Mouse (Mus musculus) spleen, postnatal 10 days (tissue): ENCODE results near the gene R3hcc1l.

Experiments used
- DNase-seq, 2 experiments: peaks; one replicate each; pipeline ENCODE4 v3.0.0; 2021 to 2022; ENCODE audit warnings: low spot score in 2 of 2

R3hcc1l gene

GRCm38 (mm10) chr19:42540649-42541048 lies 22.1 kb downstream of the R3hcc1l start:
- no peak for DNase-seq

GRCm38 (mm10) chr19:42558701-42559100 lies 40.1 kb downstream of the R3hcc1l start:
- no peak for DNase-seq

GRCm38 (mm10) chr19:42561991-42562390 lies 43.4 kb downstream of the R3hcc1l start:
- DNase-seq = no peak

- no peak for DNase-seq
Measured at GRCm38 (mm10) chr19:42562981-42563380, 44.4 kb downstream of the R3hcc1l start.

- no peak for DNase-seq
Measured at GRCm38 (mm10) chr19:42563726-42564270, 45.2 kb downstream of the R3hcc1l start.

GRCm38 (mm10) chr19:42566283-42567019 lies 47.9 kb downstream of the R3hcc1l start:
- no peak for DNase-seq

GRCm38 (mm10) chr19:42567020-42567419 lies 48.5 kb downstream of the R3hcc1l start:
- DNase-seq = no peak

- no peak for DNase-seq
Measured at GRCm38 (mm10) chr19:42569076-42569475, 50.5 kb downstream of the R3hcc1l start.

GRCm38 (mm10) chr19:42571291-42571690 lies 52.7 kb downstream of the R3hcc1l start:
- DNase-seq = no peak

- no peak for DNase-seq
Measured at GRCm38 (mm10) chr19:42575317-42575716, 56.8 kb downstream of the R3hcc1l start.

- no peak for DNase-seq
Measured at GRCm38 (mm10) chr19:42576856-42577255, 58.3 kb downstream of the R3hcc1l start.

- DNase-seq = no peak
Measured at GRCm38 (mm10) chr19:42578631-42579030, 60.1 kb downstream of the R3hcc1l start.

GRCm38 (mm10) chr19:42580701-42581100 lies 62.1 kb downstream of the R3hcc1l start:
- no peak for DNase-seq

GRCm38 (mm10) chr19:42582811-42583370 lies 64.3 kb downstream of the R3hcc1l start:
- no peak for DNase-seq

GRCm38 (mm10) chr19:42583677-42584076 lies 65.1 kb downstream of the R3hcc1l start:
- no peak for DNase-seq

GRCm38 (mm10) chr19:42584188-42584587 lies 65.6 kb downstream of the R3hcc1l start:
- DNase-seq = no peak

- DNase-seq = no peak
Measured at GRCm38 (mm10) chr19:42587704-42588103, 69.1 kb downstream of the R3hcc1l start.

- DNase-seq = no peak
Measured at GRCm38 (mm10) chr19:42589246-42589645, 70.7 kb downstream of the R3hcc1l start.

- DNase-seq = no peak
Measured at GRCm38 (mm10) chr19:42591534-42591933, 73.0 kb downstream of the R3hcc1l start.

GRCm38 (mm10) chr19:42593456-42593855 lies 74.9 kb downstream of the R3hcc1l start:
- no peak for DNase-seq

- DNase-seq = no peak
Measured at GRCm38 (mm10) chr19:42595066-42595465, 76.5 kb downstream of the R3hcc1l start.

- no peak for DNase-seq
Measured at GRCm38 (mm10) chr19:42597286-42597685, 78.7 kb downstream of the R3hcc1l start.

GRCm38 (mm10) chr19:42597896-42598295 lies 79.3 kb downstream of the R3hcc1l start:
- no peak for DNase-seq
